Mouse (Mus musculus) spleen, adult 2 months (tissue): ENCODE data around the gene Fam168b. TPM values are rescaled to one million over a fixed set of nuclear protein-coding genes. Genes with fewer than 3 reads are reported as not detected.

Experiments
- DNase-seq, 2 experiments: peaks; one replicate each; pipeline versions ENCODE4 v3.0.0 to v3.0.0-alpha.2; 2012 to 2021; ENCODE audit warnings: low spot score in 2 of 2, low read depth in 1 of 2
- H3K27ac ChIP-seq: fragments of 200-500 bp; 2 replicates; pipeline ENCODE4 v1.5.1; 2012; ENCODE audit warnings: low read length, inconsistent platforms; ENCODE audit not compliant: insufficient read depth
- H3K27me3 ChIP-seq: fragments of 200-500 bp; 2 replicates; pipeline ENCODE4 v1.6.1; 2012; ENCODE audit warnings: mild to moderate bottlenecking, moderate library complexity, low read length, inconsistent platforms; ENCODE audit not compliant: control insufficient read depth, insufficient read depth
- H3K36me3 ChIP-seq: fragments of 200-500 bp; 2 replicates; pipeline ENCODE4 v1.6.1; 2012; ENCODE audit warnings: mild to moderate bottlenecking, low read length, inconsistent platforms; ENCODE audit not compliant: control insufficient read depth, insufficient read depth
- H3K4me1 ChIP-seq: fragments of 200-500 bp; 2 replicates; pipeline ENCODE4 v1.6.1; 2011; ENCODE audit warnings: inconsistent platforms; ENCODE audit not compliant: control insufficient read depth, insufficient read depth, insufficient read length
- H3K4me3 ChIP-seq: fragments of 200-500 bp; 2 replicates; pipeline ENCODE4 v1.5.1; 2011; ENCODE audit warnings: mild to moderate bottlenecking, inconsistent platforms; ENCODE audit not compliant: insufficient read depth, insufficient read length; ENCODE audit errors: extremely low read depth
- CTCF ChIP-seq: fragments of 200-500 bp; IDR thresholded peaks from 2 replicates; pipeline ENCODE4 v1.5.1; 2011; ENCODE audit warnings: mild to moderate bottlenecking, inconsistent platforms; ENCODE audit not compliant: insufficient read depth, insufficient read length, insufficient replicate concordance; ENCODE audit errors: extremely low read depth
- POLR2A ChIP-seq: fragments of 200-500 bp; IDR thresholded peaks from 2 replicates; pipeline ENCODE4 v1.6.1; 2011; ENCODE audit warnings: low read depth, low read length, inconsistent platforms
- WGBS: fragments of 180-500 bp; shearing (Covaris S2); methylation state at CpG from one replicate; pipeline ENCODE4 v1.1.7; 2018; 5-methylcytosine and 5-hydroxymethylcytosine counted together
- polyA plus RNA-seq: library from polyadenylated mRNA; depleted of rRNA; stranded (reverse); fragments of >200 nt; gene quantifications from 2 replicates; pipeline ENCODE4 v1.2.3, GENCODE M21; 2012

Gene Fam168b
- polyA plus RNA-seq, 1 experiment, result 351 TPM

GRCm38 (mm10) chr1:34862877-34863276 is 20.0 kb upstream of the Fam168b start:
- WGBS, result 96% methylated on average over 13 of the region's 13 CpGs
- no peaks in the 10 kb centered on the region for H3K27me3 ChIP-seq
- no peak overlapping the region for H3K27ac ChIP-seq
- peaks cover 7% of the 10 kb centered on the region; the same call in 1 of the 2 replicates for H3K4me1 ChIP-seq
- H3K4me3 ChIP-seq, result no peak overlapping the region
- H3K36me3 ChIP-seq, result peaks cover 23% of the 10 kb centered on the region
- no peak for DNase-seq
- TF ChIP-seq POLR2A (no peak), CTCF (no peak)

- peaks cover 7% of the 10 kb centered on the region; the same call in 1 of the 2 replicates for H3K4me1 ChIP-seq
- no peak for DNase-seq
- no peak overlapping the region for H3K27ac ChIP-seq
- H3K27me3 ChIP-seq, result no peaks in the 10 kb centered on the region
- WGBS, result 90% methylated on average over 7 of the region's 7 CpGs
- TF ChIP-seq POLR2A (no peak), CTCF (no peak)
- peaks cover 18% of the 10 kb centered on the region for H3K36me3 ChIP-seq
- no peak overlapping the region for H3K4me3 ChIP-seq
Measured at GRCm38 (mm10) chr1:34860205-34860604, 17.3 kb upstream of the Fam168b start.

GRCm38 (mm10) chr1:34859761-34860160 is 16.9 kb upstream of the Fam168b start:
- Histone ChIP-seq H3K4me3 (no peak overlapping the region), H3K4me1 (peaks cover 7% of the 10 kb centered on the region; the same call in 1 of the 2 replicates), H3K36me3 (peaks cover 18% of the 10 kb centered on the region), H3K27ac (no peak overlapping the region), H3K27me3 (no peaks in the 10 kb centered on the region)
- TF ChIP-seq CTCF (no peak), POLR2A (no peak)
- 90% methylated on average over 3 of the region's 3 CpGs for WGBS
- no peak for DNase-seq

- no peak overlapping the region for H3K4me3 ChIP-seq
- peak in 1 of 2 experiments; percentile 48 for DNase-seq
- peaks cover 9% of the 10 kb centered on the region for H3K36me3 ChIP-seq
- WGBS, result 20% methylated on average over 5 of the region's 5 CpGs
- TF ChIP-seq CTCF (no peak), POLR2A (no peak)
- H3K27ac ChIP-seq, result peak overlapping the region; percentile 36; the same call in 1 of the 2 replicates
- H3K27me3 ChIP-seq, result no peaks in the 10 kb centered on the region
- H3K4me1 ChIP-seq, result peaks cover 7% of the 10 kb centered on the region; the same call in 1 of the 2 replicates
Measured at GRCm38 (mm10) chr1:34858671-34859070, 15.8 kb upstream of the Fam168b start.

GRCm38 (mm10) chr1:34855056-34855739 is 12.3 kb upstream of the Fam168b start:
- Histone ChIP-seq H3K27me3 (no peaks in the 10 kb centered on the region), H3K36me3 (no peaks in the 10 kb centered on the region), H3K4me1 (peaks cover 7% of the 10 kb centered on the region; the same call in 1 of the 2 replicates), H3K27ac (no peak overlapping the region), H3K4me3 (no peak overlapping the region)
- DNase-seq, result no peak
- WGBS, result 80% methylated on average over 12 of the region's 12 CpGs
- TF ChIP-seq POLR2A, result no peak
- no peak for TF ChIP-seq CTCF

GRCm38 (mm10) chr1:34853786-34854185 is 10.9 kb upstream of the Fam168b start:
- TF ChIP-seq POLR2A (no peak), CTCF (no peak)
- Histone ChIP-seq H3K36me3 (no peaks in the 10 kb centered on the region), H3K4me3 (no peak overlapping the region), H3K4me1 (peaks cover 5% of the 10 kb centered on the region; the same call in 1 of the 2 replicates), H3K27me3 (no peaks in the 10 kb centered on the region), H3K27ac (no peak overlapping the region)
- DNase-seq, result no peak
- WGBS, result 94% methylated on average over 2 of the region's 2 CpGs
